Mouse (Mus musculus): Measurements from ENCODE around the gene Tmem33. TPM values are rescaled to one million over a fixed set of nuclear protein-coding genes. Genes with fewer than 3 reads are reported as not detected.

Gene Tmem33
- polyA plus RNA-seq (2017; shearing (Covaris generic)), result 129 TPM

DNA sequence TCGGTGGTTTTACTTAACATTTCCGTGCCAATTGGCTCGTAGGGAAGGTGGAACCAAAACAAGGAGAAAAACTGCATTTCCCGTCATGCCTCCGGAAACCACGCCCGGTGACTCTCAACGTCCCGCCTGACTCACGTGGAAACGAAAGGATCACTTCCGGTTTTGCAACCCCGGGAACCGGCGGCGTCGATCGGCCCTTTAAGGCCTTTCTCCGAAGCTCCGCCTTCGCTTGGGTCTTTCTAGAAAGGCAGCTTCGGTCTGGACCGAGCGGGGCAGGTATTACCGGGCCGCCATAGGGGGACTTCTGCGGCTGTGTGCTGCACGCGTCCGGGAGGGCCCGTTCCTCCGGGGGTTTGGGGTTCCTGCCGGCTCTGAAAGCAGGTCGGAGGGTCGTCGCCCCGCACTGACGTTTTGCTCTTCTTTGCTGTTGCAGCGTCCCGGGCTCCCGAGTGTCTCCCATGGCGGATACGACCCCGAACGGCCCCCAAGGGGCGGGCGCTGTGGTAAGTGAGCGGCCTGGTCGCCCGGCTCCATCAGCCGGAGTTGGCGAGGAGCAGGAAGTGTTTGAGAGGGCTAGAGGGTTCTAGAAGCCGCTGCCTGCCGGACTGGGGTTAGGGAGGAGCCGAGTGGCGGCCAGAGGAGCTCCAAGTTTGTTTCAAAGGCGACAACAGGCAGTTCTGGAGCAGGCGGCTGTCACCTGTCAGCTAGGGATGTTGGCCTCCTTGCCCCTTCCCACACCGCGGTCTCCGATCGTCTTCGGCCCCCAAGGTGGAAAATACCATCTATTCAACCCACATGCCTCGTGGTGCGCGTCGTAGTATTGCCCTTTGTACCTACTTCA lies at the start of gene Tmem33:
Gene Tmem33, plus strand, starts transcription at position 35 of the 841 bp plus-strand sequence.

DNA sequence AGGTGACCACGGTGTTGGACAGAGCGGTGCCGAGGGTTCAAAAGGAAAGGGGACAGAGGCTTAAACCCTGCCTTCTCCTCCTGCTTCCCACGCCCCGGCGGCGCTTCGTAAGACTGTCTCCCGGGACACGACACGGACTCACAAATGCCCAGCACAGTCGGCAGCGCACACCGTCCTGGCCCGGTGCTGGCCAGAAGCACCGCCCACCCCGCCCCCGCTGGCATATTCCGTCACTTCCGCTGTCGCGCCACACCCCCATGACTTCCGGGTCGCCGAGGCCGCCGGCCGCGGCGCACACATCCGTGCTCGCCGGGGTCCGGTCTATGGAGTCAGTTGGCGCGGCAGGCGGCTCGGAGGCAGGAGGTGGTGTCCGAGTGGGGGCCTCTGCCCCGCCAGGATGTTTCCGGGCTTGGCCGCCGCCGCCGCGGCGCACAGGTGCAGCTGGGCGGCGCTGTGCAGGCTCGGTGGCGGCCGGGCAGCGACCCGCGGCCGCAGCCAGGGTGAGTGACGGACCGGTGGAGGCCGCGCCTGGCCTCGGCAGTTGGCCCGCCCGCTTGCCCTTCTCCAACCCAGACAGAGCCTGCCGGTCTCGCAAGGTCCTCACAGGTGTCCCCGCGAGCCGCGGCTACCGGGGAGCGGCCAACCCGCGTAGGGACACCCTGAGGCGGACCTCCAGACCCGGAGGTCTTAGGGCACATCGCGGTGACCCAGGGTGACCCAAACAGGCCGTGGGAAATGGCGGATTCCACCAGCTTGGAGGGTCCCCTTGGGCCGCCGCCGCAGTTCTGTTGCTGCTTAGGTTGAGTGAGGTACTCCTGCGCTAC lies 46.5 kb downstream of the Tmem33 start, which contains the start of gene Slc30a9:
Gene Slc30a9, plus strand, starts transcription at position 258 of the 824 bp plus-strand sequence.

Other genes starting within 250 kb of the Tmem33 start
- gene Phox2b, start 161.3 kb upstream of the Tmem33 start, polyA plus RNA-seq (2017; shearing (Covaris generic)), result not detected
- 14.3 TPM for gene Slc30a9, start 46.4 kb downstream of the Tmem33 start, polyA plus RNA-seq (2017; shearing (Covaris generic))
- gene Bend4, start 167.7 kb downstream of the Tmem33 start, polyA plus RNA-seq (2017; shearing (Covaris generic)), result 0.20 TPM